Mouse (Mus musculus): ENCODE data around the gene Sardh. TPM values are rescaled to one million over a fixed set of nuclear protein-coding genes. Genes with fewer than 3 reads are reported as not detected.

Gene Sardh
- polyA plus RNA-seq, 1 experiment from 2014 or later, result 11.9 TPM

GRCm38 (mm10) chr2:27215537-27215936 is 32.6 kb downstream of the Sardh start:
- Histone ChIP-seq H3K9me3 (ENCODE audit: control insufficient read depth, low read depth, low read length) (no peaks in the 10 kb centered on the region), H3K9ac (replicated peaks; ENCODE audit: low read depth, low read length) (no peak overlapping the region), H3K36me3 (ENCODE audit: control insufficient read depth, insufficient read depth, low read length) (no peaks in the 10 kb centered on the region; the same call in 1 of the 2 replicates), H3K4me1 (ENCODE audit: control insufficient read depth, insufficient read depth, low read length) (no peaks in the 10 kb centered on the region), H3K4me2 (replicated peaks; ENCODE audit: low read depth, low read length) (no peak overlapping the region), H3K27me3 (ENCODE audit: control insufficient read depth, insufficient read depth, low read length) (no peaks in the 10 kb centered on the region), H3K27ac (ENCODE audit: low read length) (no peak overlapping the region), H3K4me3 (ENCODE audit: low read depth, low read length) (no peak overlapping the region)
- no peak for ATAC-seq (ENCODE audit: insufficient number of reproducible peaks, insufficient read depth, low FRiP score, low read depth)
- WGBS, result 76% methylated on average over 2 of the region's 2 CpGs

GRCm38 (mm10) chr2:27211966-27212893 is 35.9 kb downstream of the Sardh start:
- Histone ChIP-seq H3K4me1 (ENCODE audit: control insufficient read depth, insufficient read depth, low read length) (peaks cover 7% of the 10 kb centered on the region; the same call in 1 of the 2 replicates), H3K9me3 (ENCODE audit: control insufficient read depth, low read depth, low read length) (no peaks in the 10 kb centered on the region), H3K9ac (replicated peaks; ENCODE audit: low read depth, low read length) (no peak overlapping the region), H3K27ac (ENCODE audit: low read length) (no peak overlapping the region), H3K4me2 (replicated peaks; ENCODE audit: low read depth, low read length) (no peak overlapping the region), H3K36me3 (ENCODE audit: control insufficient read depth, insufficient read depth, low read length) (no peaks in the 10 kb centered on the region), H3K27me3 (ENCODE audit: control insufficient read depth, insufficient read depth, low read length) (no peaks in the 10 kb centered on the region), H3K4me3 (ENCODE audit: low read depth, low read length) (no peak overlapping the region)
- WGBS, result 61% methylated on average over 8 of the region's 8 CpGs
- ATAC-seq (ENCODE audit: insufficient number of reproducible peaks, insufficient read depth, low FRiP score, low read depth), result no peak

- WGBS, result 84% methylated on average over 12 of the region's 12 CpGs
Observed at GRCm38 (mm10) chr2:27210676-27211210, 37.4 kb downstream of the Sardh start.

GRCm38 (mm10) chr2:27210255-27210654 is 37.9 kb downstream of the Sardh start:
- no peaks in the 10 kb centered on the region for H3K36me3 ChIP-seq (ENCODE audit: control insufficient read depth, insufficient read depth, low read length)
- 52% methylated on average over 7 of the region's 7 CpGs for WGBS
- no peaks in the 10 kb centered on the region for H3K27me3 ChIP-seq (ENCODE audit: control insufficient read depth, insufficient read depth, low read length)
- no peak overlapping the region for H3K4me2 ChIP-seq (replicated peaks; ENCODE audit: low read depth, low read length)
- no peak overlapping the region for H3K27ac ChIP-seq (ENCODE audit: low read length)
- ATAC-seq (ENCODE audit: insufficient number of reproducible peaks, insufficient read depth, low FRiP score, low read depth), result no peak
- no peak overlapping the region for H3K4me3 ChIP-seq (ENCODE audit: low read depth, low read length)
- H3K4me1 ChIP-seq (ENCODE audit: control insufficient read depth, insufficient read depth, low read length), result peaks cover 7% of the 10 kb centered on the region; the same call in 1 of the 2 replicates
- H3K9ac ChIP-seq (replicated peaks; ENCODE audit: low read depth, low read length), result no peak overlapping the region
- no peaks in the 10 kb centered on the region for H3K9me3 ChIP-seq (ENCODE audit: control insufficient read depth, low read depth, low read length)

More at GRCm38 (mm10) chr2:27210676-27211210, 37.4 kb downstream of the Sardh start:
- Histone ChIP-seq H3K9ac (replicated peaks; ENCODE audit: low read depth, low read length) (no peak overlapping the region), H3K4me2 (replicated peaks; ENCODE audit: low read depth, low read length) (no peak overlapping the region), H3K27ac (ENCODE audit: low read length) (no peak overlapping the region), H3K4me1 (ENCODE audit: control insufficient read depth, insufficient read depth, low read length) (peaks cover 7% of the 10 kb centered on the region; the same call in 1 of the 2 replicates), H3K9me3 (ENCODE audit: control insufficient read depth, low read depth, low read length) (no peaks in the 10 kb centered on the region), H3K36me3 (ENCODE audit: control insufficient read depth, insufficient read depth, low read length) (no peaks in the 10 kb centered on the region), H3K27me3 (ENCODE audit: control insufficient read depth, insufficient read depth, low read length) (no peaks in the 10 kb centered on the region), H3K4me3 (ENCODE audit: low read depth, low read length) (no peak overlapping the region)
- ATAC-seq (ENCODE audit: insufficient number of reproducible peaks, insufficient read depth, low FRiP score, low read depth), result no peak

- WGBS, result 30% methylated on average over 5 of the region's 5 CpGs
- H3K4me1 ChIP-seq (ENCODE audit: control insufficient read depth, insufficient read depth, low read length), result peaks cover 7% of the 10 kb centered on the region; the same call in 1 of the 2 replicates
- no peak overlapping the region for H3K27ac ChIP-seq (ENCODE audit: low read length)
Observed at GRCm38 (mm10) chr2:27209816-27210215, 38.3 kb downstream of the Sardh start.

GRCm38 (mm10) chr2:27209370-27209769 is 38.8 kb downstream of the Sardh start:
- H3K4me3 ChIP-seq (ENCODE audit: low read depth, low read length), result no peak overlapping the region
- 59% methylated on average over 9 of the region's 9 CpGs for WGBS
- no peaks in the 10 kb centered on the region for H3K36me3 ChIP-seq (ENCODE audit: control insufficient read depth, insufficient read depth, low read length)
- H3K27me3 ChIP-seq (ENCODE audit: control insufficient read depth, insufficient read depth, low read length), result no peaks in the 10 kb centered on the region
- no peak overlapping the region for H3K4me2 ChIP-seq (replicated peaks; ENCODE audit: low read depth, low read length)
- no peak overlapping the region for H3K27ac ChIP-seq (ENCODE audit: low read length)
- no peak for ATAC-seq (ENCODE audit: insufficient number of reproducible peaks, insufficient read depth, low FRiP score, low read depth)
- H3K4me1 ChIP-seq (ENCODE audit: control insufficient read depth, insufficient read depth, low read length), result peaks cover 7% of the 10 kb centered on the region; the same call in 1 of the 2 replicates
- H3K9ac ChIP-seq (replicated peaks; ENCODE audit: low read depth, low read length), result no peak overlapping the region
- H3K9me3 ChIP-seq (ENCODE audit: control insufficient read depth, low read depth, low read length), result no peaks in the 10 kb centered on the region

More at GRCm38 (mm10) chr2:27209816-27210215, 38.3 kb downstream of the Sardh start:
- H3K4me2 ChIP-seq (replicated peaks; ENCODE audit: low read depth, low read length), result no peak overlapping the region
- no peak overlapping the region for H3K9ac ChIP-seq (replicated peaks; ENCODE audit: low read depth, low read length)
- H3K36me3 ChIP-seq (ENCODE audit: control insufficient read depth, insufficient read depth, low read length), result no peaks in the 10 kb centered on the region
- H3K4me3 ChIP-seq (ENCODE audit: low read depth, low read length), result no peak overlapping the region
- H3K9me3 ChIP-seq (ENCODE audit: control insufficient read depth, low read depth, low read length), result no peaks in the 10 kb centered on the region
- ATAC-seq (ENCODE audit: insufficient number of reproducible peaks, insufficient read depth, low FRiP score, low read depth), result no peak
- H3K27me3 ChIP-seq (ENCODE audit: control insufficient read depth, insufficient read depth, low read length), result no peaks in the 10 kb centered on the region

GRCm38 (mm10) chr2:27207126-27207525 is 41.0 kb downstream of the Sardh start:
- Histone ChIP-seq H3K9ac (replicated peaks; ENCODE audit: low read depth, low read length) (no peak overlapping the region), H3K4me3 (ENCODE audit: low read depth, low read length) (no peak overlapping the region), H3K36me3 (ENCODE audit: control insufficient read depth, insufficient read depth, low read length) (no peaks in the 10 kb centered on the region), H3K4me1 (ENCODE audit: control insufficient read depth, insufficient read depth, low read length) (peaks cover 7% of the 10 kb centered on the region; the same call in 1 of the 2 replicates), H3K4me2 (replicated peaks; ENCODE audit: low read depth, low read length) (no peak overlapping the region), H3K27me3 (ENCODE audit: control insufficient read depth, insufficient read depth, low read length) (no peaks in the 10 kb centered on the region), H3K27ac (ENCODE audit: low read length) (no peak overlapping the region), H3K9me3 (ENCODE audit: control insufficient read depth, low read depth, low read length) (no peaks in the 10 kb centered on the region)
- no peak for ATAC-seq (ENCODE audit: insufficient number of reproducible peaks, insufficient read depth, low FRiP score, low read depth)
- 89% methylated on average over 5 of the region's 5 CpGs for WGBS

GRCm38 (mm10) chr2:27206128-27206797 is 41.9 kb downstream of the Sardh start:
- Histone ChIP-seq H3K27ac (ENCODE audit: low read length) (no peak overlapping the region), H3K27me3 (ENCODE audit: control insufficient read depth, insufficient read depth, low read length) (no peaks in the 10 kb centered on the region), H3K4me2 (replicated peaks; ENCODE audit: low read depth, low read length) (no peak overlapping the region), H3K4me1 (ENCODE audit: control insufficient read depth, insufficient read depth, low read length) (peaks cover 7% of the 10 kb centered on the region; the same call in 1 of the 2 replicates), H3K9ac (replicated peaks; ENCODE audit: low read depth, low read length) (no peak overlapping the region), H3K36me3 (ENCODE audit: control insufficient read depth, insufficient read depth, low read length) (no peaks in the 10 kb centered on the region), H3K9me3 (ENCODE audit: control insufficient read depth, low read depth, low read length) (no peaks in the 10 kb centered on the region), H3K4me3 (ENCODE audit: low read depth, low read length) (no peak overlapping the region)
- ATAC-seq (ENCODE audit: insufficient number of reproducible peaks, insufficient read depth, low FRiP score, low read depth), result no peak
- WGBS, result 65% methylated on average over 15 of the region's 15 CpGs

All from stomach, embryonic 14.5 days (tissue).